Mouse (Mus musculus): ENCODE data around the gene Spats1. TPM values are rescaled to one million over a fixed set of nuclear protein-coding genes. Genes with fewer than 3 reads are reported as not detected.
A peak's percentile ranks its signal among the peaks of the same experiment; 100 is the strongest.
"Not testable (repeated sequence)": the region's sequence is repeated elsewhere in the genome, so short reads cannot be mapped to it uniquely, and the experiment has no call there.

The Spats1 gene
- total and polyA plus RNA-seq, 2 experiments from 2014 or later: 1.6 to 2.7 TPM

DNA sequence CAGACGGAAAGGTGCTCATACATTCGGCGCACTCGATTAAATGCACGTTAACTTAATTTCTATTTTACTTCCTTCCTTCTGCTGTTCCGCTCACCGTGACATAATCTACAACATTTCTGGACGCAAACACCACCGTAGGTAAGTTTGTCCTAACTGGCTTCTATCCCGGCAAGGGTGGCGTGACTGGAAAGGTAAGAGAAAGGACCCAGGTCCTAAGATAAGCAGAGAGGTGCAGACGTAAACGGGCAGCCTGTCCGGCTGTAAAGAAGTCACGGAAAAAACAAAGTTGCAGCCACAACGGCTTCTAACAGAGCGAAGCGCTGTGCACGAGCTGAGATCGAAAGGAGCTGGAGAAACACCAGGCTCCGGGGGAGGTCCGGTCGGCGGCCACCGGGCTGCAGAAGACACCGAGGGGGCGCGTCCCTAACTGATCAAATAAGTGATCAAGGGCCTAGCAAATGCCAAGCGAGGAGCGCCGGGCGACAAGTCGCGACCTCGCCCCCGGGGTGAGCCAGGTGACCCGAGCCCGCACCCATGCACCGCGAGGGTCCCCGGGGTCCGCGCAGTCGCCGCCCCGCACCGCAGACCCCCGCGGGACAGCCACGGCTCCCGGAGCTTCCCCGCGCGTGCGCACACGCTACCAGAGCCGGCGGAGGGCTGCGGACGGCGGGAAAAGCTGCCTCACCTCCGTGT, 42.4 kb downstream of the Spats1 start:
- WGBS: 1% methylated on average over 62 of the region's 62 CpGs
- peak; percentile 5 for DNase-seq
- Histone ChIP-seq H3K27ac (ENCODE audit: low read depth, low read length) (peak overlapping the region; percentile 95), H3K36me3 (ENCODE audit: insufficient read depth) (0 out of 2 replicates have a peak, but pooled peaks cover 4% of the 10 kb centered on the region), H3K4me2 (ENCODE audit: low read depth) (peak overlapping the region; percentile 94), H3K9ac (peak overlapping the region; percentile 88), H3K4me1 (ENCODE audit: insufficient read depth) (peaks cover 14% of the 10 kb centered on the region), H3K9me3 (ENCODE audit: low read length) (no peaks in the 10 kb centered on the region), H3K27me3 (ENCODE audit: insufficient read depth, low read length) (no peaks in the 10 kb centered on the region), H3K4me3 (ENCODE audit: low read depth, low read length) (peak overlapping the region; percentile 90)
- ATAC-seq: peak; percentile 76
- no peak for TF ChIP-seq CTCF (IDR thresholded peaks at IDR 0.05; ENCODE audit: low read depth)

DNA sequence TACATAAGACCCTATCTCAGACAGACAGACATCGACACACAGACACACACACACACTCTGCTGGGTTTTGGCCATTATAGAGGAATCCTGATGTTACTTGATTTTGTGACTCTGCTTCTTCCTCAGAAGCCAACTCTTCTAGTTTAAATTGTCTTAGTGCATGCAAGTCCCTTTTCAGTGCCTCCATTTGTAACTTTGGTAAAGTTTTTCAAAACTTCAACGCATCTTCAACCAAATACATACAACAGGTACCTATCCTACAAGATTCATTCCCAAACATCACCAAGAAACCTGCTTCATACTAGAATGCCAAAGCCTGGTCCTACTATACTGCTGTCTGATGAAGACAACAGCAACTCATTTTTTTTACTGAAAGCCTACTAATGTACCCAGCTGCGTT, 43.2 kb downstream of the Spats1 start:
- no peak for DNase-seq
- H3K9me3 ChIP-seq (ENCODE audit: low read length): no peaks in the 10 kb centered on the region
- no peaks in the 10 kb centered on the region for H3K27me3 ChIP-seq (ENCODE audit: insufficient read depth, low read length)
- peak overlapping the region; percentile 94 for H3K4me2 ChIP-seq (ENCODE audit: low read depth)
- H3K4me3 ChIP-seq (ENCODE audit: low read depth, low read length): peak overlapping the region; percentile 90
- no peak overlapping the region for H3K27ac ChIP-seq (ENCODE audit: low read depth, low read length)
- H3K4me1 ChIP-seq (ENCODE audit: insufficient read depth): peaks cover 14% of the 10 kb centered on the region
- no peak for ATAC-seq
- peak overlapping the region; percentile 88; the same call in 1 of the 2 replicates for H3K9ac ChIP-seq
- peaks cover 9% of the 10 kb centered on the region; the same call in 1 of the 2 replicates for H3K36me3 ChIP-seq (ENCODE audit: insufficient read depth)
- WGBS: 75% methylated on average over 3 of the region's 3 CpGs
- no peak for TF ChIP-seq CTCF (IDR thresholded peaks at IDR 0.05; ENCODE audit: low read depth)

DNA sequence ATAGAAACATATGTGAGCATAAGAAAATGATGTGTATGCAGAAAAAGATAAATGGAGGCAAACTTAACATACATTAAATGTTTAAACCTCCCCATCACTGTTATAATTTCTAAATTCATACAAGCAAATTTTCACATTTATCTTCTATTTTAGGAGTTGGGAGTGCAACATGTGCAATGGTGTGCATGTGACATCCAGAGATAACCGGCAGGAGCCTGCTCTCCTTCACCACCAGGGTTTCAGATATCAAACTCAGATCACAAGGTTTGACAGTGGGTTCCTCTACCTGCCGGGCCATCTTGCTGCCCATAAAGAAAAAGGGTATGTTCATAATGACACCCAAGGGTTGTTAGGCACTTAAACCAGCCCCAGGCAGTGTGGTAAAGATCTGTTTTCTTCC, 57.8 kb downstream of the Spats1 start:
- no peak overlapping the region for H3K9ac ChIP-seq
- no peak for ATAC-seq
- H3K27ac ChIP-seq (ENCODE audit: low read depth, low read length): no peak overlapping the region
- H3K9me3 ChIP-seq (ENCODE audit: low read length): no peaks in the 10 kb centered on the region
- no peaks in the 10 kb centered on the region for H3K4me1 ChIP-seq (ENCODE audit: insufficient read depth)
- H3K4me3 ChIP-seq (ENCODE audit: low read depth, low read length): no peak overlapping the region
- no peak for DNase-seq
- no peaks in the 10 kb centered on the region for H3K27me3 ChIP-seq (ENCODE audit: insufficient read depth, low read length)
- peaks cover 59% of the 10 kb centered on the region for H3K36me3 ChIP-seq (ENCODE audit: insufficient read depth)
- no peak overlapping the region for H3K4me2 ChIP-seq (ENCODE audit: low read depth)
- 86% methylated on average over 2 of the region's 2 CpGs for WGBS
- no peak for TF ChIP-seq CTCF (IDR thresholded peaks at IDR 0.05; ENCODE audit: low read depth)

DNA sequence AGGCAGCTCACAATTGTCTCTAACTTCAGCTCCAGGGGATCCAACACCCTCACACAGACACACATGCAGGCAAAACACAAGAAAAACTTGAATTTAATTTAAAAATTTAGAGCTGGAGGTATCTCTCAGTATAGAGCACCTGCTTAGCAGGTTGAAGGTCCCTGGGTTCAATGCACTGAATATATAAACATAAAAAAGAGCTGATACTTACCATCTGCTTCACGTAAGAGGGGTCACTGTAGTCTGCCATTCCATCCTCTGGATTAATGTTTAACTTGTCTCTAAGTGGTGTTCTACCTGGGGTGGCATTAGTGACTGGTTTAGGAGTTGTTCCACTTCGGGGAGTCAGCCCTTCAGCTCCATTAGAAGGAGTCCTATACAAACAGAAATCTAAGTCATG, 63.6 kb downstream of the Spats1 start:
- H3K4me1 ChIP-seq (ENCODE audit: insufficient read depth); DNase-seq; H3K4me2 ChIP-seq (ENCODE audit: low read depth); H3K27ac ChIP-seq (ENCODE audit: low read depth, low read length); ATAC-seq; H3K27me3 ChIP-seq (ENCODE audit: insufficient read depth, low read length); H3K9me3 ChIP-seq (ENCODE audit: low read length); H3K4me3 ChIP-seq (ENCODE audit: low read depth, low read length); H3K9ac ChIP-seq: not testable (repeated sequence)
- H3K36me3 ChIP-seq (ENCODE audit: insufficient read depth): peaks cover 73% of the 10 kb centered on the region
- 94% methylated on average over 2 of the region's 2 CpGs for WGBS

DNA sequence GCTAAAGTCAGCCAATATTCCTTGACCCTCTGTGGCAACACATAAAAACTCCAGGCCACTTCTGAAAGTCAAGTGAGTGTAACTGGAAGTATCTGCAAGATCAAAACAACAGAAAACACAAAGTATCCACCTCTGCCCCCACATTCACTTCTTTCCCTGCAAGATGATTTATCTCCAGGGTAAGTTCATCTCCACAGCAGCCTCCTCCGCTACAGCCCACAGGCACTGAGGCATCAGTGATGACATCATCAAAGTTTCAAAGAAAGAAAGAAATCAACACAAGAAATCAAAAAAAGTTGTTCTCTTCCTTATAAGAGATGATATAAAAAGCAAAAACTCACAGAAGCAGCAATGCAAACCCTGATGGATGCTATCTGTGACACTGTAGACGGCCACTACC, 66.5 kb downstream of the Spats1 start:
- no peaks in the 10 kb centered on the region for H3K4me1 ChIP-seq (ENCODE audit: insufficient read depth)
- no peak for DNase-seq
- no peak for TF ChIP-seq CTCF (IDR thresholded peaks at IDR 0.05; ENCODE audit: low read depth)
- no peak overlapping the region for H3K27ac ChIP-seq (ENCODE audit: low read depth, low read length)
- H3K9me3 ChIP-seq (ENCODE audit: low read length): no peaks in the 10 kb centered on the region
- no peaks in the 10 kb centered on the region for H3K27me3 ChIP-seq (ENCODE audit: insufficient read depth, low read length)
- no peak for ATAC-seq
- 97% methylated on average over 2 of the region's 2 CpGs for WGBS
- peaks cover 72% of the 10 kb centered on the region for H3K36me3 ChIP-seq (ENCODE audit: insufficient read depth)
- H3K4me2 ChIP-seq (ENCODE audit: low read depth): no peak overlapping the region
- H3K9ac ChIP-seq: no peak overlapping the region
- H3K4me3 ChIP-seq (ENCODE audit: low read depth, low read length): no peak overlapping the region

DNA sequence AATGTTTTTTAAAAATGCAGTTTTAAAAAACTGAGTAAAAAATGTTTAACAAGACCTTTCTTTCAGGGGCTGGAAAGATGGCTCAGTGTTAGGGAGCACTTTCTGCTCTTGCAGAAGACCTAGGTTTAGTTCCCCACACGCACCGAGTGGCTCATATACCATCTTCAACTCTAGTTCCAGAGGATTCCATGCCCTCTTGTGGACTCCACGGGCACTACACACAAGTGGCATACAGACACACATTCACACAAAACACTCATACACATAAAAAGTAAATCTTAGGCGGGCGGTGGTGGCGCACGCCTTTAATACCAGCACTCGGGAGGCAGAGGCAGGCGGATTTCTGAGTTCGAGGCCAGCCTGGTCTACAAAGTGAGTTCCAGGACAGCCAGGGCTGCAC, 68.9 kb downstream of the Spats1 start:
- no peaks in the 10 kb centered on the region for H3K27me3 ChIP-seq (ENCODE audit: insufficient read depth, low read length)
- no peak overlapping the region for H3K4me2 ChIP-seq (ENCODE audit: low read depth)
- ATAC-seq (no peak), DNase-seq (peak; percentile 12)
- peaks cover 48% of the 10 kb centered on the region for H3K36me3 ChIP-seq (ENCODE audit: insufficient read depth)
- no peak overlapping the region for H3K9ac ChIP-seq
- no peaks in the 10 kb centered on the region for H3K9me3 ChIP-seq (ENCODE audit: low read length)
- peak; percentile 41 for TF ChIP-seq CTCF (IDR thresholded peaks at IDR 0.05; ENCODE audit: low read depth)
- H3K4me1 ChIP-seq (ENCODE audit: insufficient read depth): no peaks in the 10 kb centered on the region
- no peak overlapping the region for H3K27ac ChIP-seq (ENCODE audit: low read depth, low read length)
- H3K4me3 ChIP-seq (ENCODE audit: low read depth, low read length): no peak overlapping the region
- WGBS: 95% methylated on average over 10 of the region's 10 CpGs

DNA sequence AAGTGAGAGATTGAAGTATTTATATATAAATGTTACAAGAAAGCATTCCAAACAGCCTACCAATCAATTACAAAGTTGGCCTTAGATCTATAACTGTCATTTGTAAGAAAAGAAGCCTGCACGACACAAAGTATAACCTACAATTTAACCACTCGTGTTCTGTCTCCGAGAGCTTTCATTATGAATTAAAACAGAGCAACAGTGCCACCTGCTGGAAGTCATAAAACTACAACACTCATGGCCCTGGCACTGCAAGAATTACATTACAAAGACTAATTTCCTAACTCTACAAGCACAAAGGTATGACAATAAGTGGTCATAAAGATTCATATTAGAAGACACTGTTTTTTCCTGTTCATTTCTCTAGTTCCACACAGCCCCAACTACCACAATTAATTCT, 72.0 kb downstream of the Spats1 start:
- H3K4me3 ChIP-seq (ENCODE audit: low read depth, low read length): no peak overlapping the region
- peaks cover 27% of the 10 kb centered on the region for H3K36me3 ChIP-seq (ENCODE audit: insufficient read depth)

More for the DNA sequence above, 72.0 kb downstream of the Spats1 start:
- ATAC-seq (peak; percentile 78), DNase-seq (peak; percentile 88)
- Histone ChIP-seq H3K4me2 (ENCODE audit: low read depth) (no peak overlapping the region), H3K27ac (ENCODE audit: low read depth, low read length) (no peak overlapping the region), H3K9ac (no peak overlapping the region), H3K9me3 (ENCODE audit: low read length) (no peaks in the 10 kb centered on the region), H3K4me1 (ENCODE audit: insufficient read depth) (no peaks in the 10 kb centered on the region), H3K27me3 (ENCODE audit: insufficient read depth, low read length) (no peaks in the 10 kb centered on the region)
- peak; percentile 78 for TF ChIP-seq CTCF (IDR thresholded peaks at IDR 0.05; ENCODE audit: low read depth)
- WGBS: 2% methylated on average over 3 of the region's 3 CpGs
